Mouse (Mus musculus) mouse embryonic stem cell (cell line): ENCODE data around the gene Trat1.

Experiments used
- in situ Hi-C, 2 experiments: fragments of 300-500 bp; cut with MboI; formaldehyde crosslinking; loops; 1 replicate in 1 of 2; 3 replicates in 1 of 2; pipeline ENCODE4 v1.14.3; 2019 to 2020; ENCODE audit warnings: low sequenced_read_pairs in 2 of 2, low pct_unique_long_range_greater_than_20kb in 1 of 2, mixed read lengths in 1 of 2; ENCODE audit not compliant: unreplicated experiment in 1 of 2

The Trat1 gene

GRCm38 (mm10) chr16:48739974-48740373 lies 31.8 kb downstream of the Trat1 start:
- in situ Hi-C loops: no loop called here

- in situ Hi-C loops: no loop called here
These were observed 33.4 kb downstream of the Trat1 start for GRCm38 (mm10) chr16:48738429-48738828.

GRCm38 (mm10) chr16:48736890-48737289 lies 34.9 kb downstream of the Trat1 start:
- in situ Hi-C loops: no loop called here

GRCm38 (mm10) chr16:48720259-48720658 lies 51.6 kb downstream of the Trat1 start:
- in situ Hi-C loops: no loop called here

GRCm38 (mm10) chr16:48719679-48720078 lies 52.1 kb downstream of the Trat1 start:
- in situ Hi-C loops: no loop called here

GRCm38 (mm10) chr16:48716343-48716742 lies 55.5 kb downstream of the Trat1 start:
- in situ Hi-C loops: no loop called here

- in situ Hi-C loops: no loop called here
These were observed 69.9 kb downstream of the Trat1 start for GRCm38 (mm10) chr16:48701896-48702295.
